10 mouse cellular contexts compared by ENCODE assay signal in genomic region chr7:67013211-67013895, GRCm38 (mm10).
DNase-seq lines count a peak whose midpoint lies in the region; ATAC-seq lines count a peak whose summit lies in the region.
"Had no signal": no experiment of that assay in that cellular context is flagged by ENCODE, and none has a peak within 500 bp of the region (broad histone marks: within the 10 kb centered on the region; RNA-seq: fewer than 3 reads in every experiment).

No protein-coding gene starts in this region.

- no peak overlapping the region for H3K4me2 ChIP-seq in neural tube, embryonic 15.5 days
- H3K4me2 ChIP-seq: forebrain, embryonic 15.5 days had no signal

- H3K4me3 ChIP-seq in neural tube, embryonic 15.5 days (replicated peaks), result no peak overlapping the region
- H3K4me3 ChIP-seq: forebrain, embryonic 15.5 days had no signal

- H3K9me3 ChIP-seq in neural tube, embryonic 15.5 days (replicated peaks), result no peaks in the 10 kb centered on the region
- H3K9me3 ChIP-seq: forebrain, embryonic 15.5 days had no signal

- no peaks in the 10 kb centered on the region for H3K36me3 ChIP-seq in neural tube, embryonic 15.5 days
- H3K36me3 ChIP-seq: forebrain, embryonic 15.5 days had no signal

- DNase-seq in ovary, adult 18-20 months (ENCODE audit: low spot score), result peak; percentile 9
- no peak for DNase-seq in ovary, postnatal 10 days (ENCODE audit: low spot score)
- DNase-seq in fibroblast of lung, adult 2 months (ENCODE audit: low read depth), result peak; percentile 71
- peak; percentile 71 to 75 for DNase-seq in heart, postnatal 10 days
- DNase-seq in thymus, adult 18-20 months, result no peak
- DNase-seq in spleen, postnatal 14 days (ENCODE audit: low spot score in 2 of 2), result no peak
- DNase-seq in thymus, postnatal 10 days (ENCODE audit: low spot score in 2 of 2), result no peak

- WGBS in neural tube, embryonic 15.5 days, result 90% methylated on average over 12 of the region's 12 CpGs

- H3K9ac ChIP-seq in neural tube, embryonic 15.5 days (replicated peaks), result no peak overlapping the region
- H3K9ac ChIP-seq: forebrain, embryonic 15.5 days had no signal

- intact Hi-C loops in heart, postnatal 10 days (cut with DNase I), result no loop called here

- ATAC-seq in neural tube, embryonic 15.5 days (ENCODE audit: low FRiP score), result no peak
- ATAC-seq: forebrain, embryonic 15.5 days had no signal

- H3K27me3 ChIP-seq in neural tube, embryonic 15.5 days (replicated peaks), result no peaks in the 10 kb centered on the region
- H3K27me3 ChIP-seq: forebrain, embryonic 15.5 days had no signal

- no peaks in the 10 kb centered on the region for H3K4me1 ChIP-seq in neural tube, embryonic 15.5 days
- H3K4me1 ChIP-seq: forebrain, embryonic 15.5 days had no signal

- no peak overlapping the region for H3K27ac ChIP-seq in neural tube, embryonic 15.5 days (replicated peaks)
- H3K27ac ChIP-seq: forebrain, embryonic 15.5 days; macrophage had no signal

Comparison
In these comparisons a context has a peak if more than half of its experiments do, and no peak if none do; other contexts are left out.
1. DNase-seq: peak in ovary, adult 18-20 months (single experiment), fibroblast of lung, adult 2 months (single experiment) and heart, postnatal 10 days (2 of 2); none in ovary, postnatal 10 days (single experiment), thymus, adult 18-20 months (0 of 2), spleen, postnatal 14 days (0 of 2) and thymus, postnatal 10 days (0 of 2).